Mouse (Mus musculus) C2C12 (cell line): Measurements from ENCODE around the gene Gm45521.

ENCODE experiments used
- CEBPB ChIP-seq: IDR thresholded peaks from one replicate; pipeline ENCODE4 v1.6.1; 2011; ENCODE audit warnings: low read depth, mild to moderate bottlenecking, control low read depth, moderate library complexity
- CTCF ChIP-seq: IDR thresholded peaks from one replicate; pipeline ENCODE4 v1.5.1; 2011; ENCODE audit not compliant: control insufficient read depth, insufficient read depth, insufficient read length
- FOSL1 ChIP-seq: IDR thresholded peaks from one replicate; pipeline ENCODE4 v1.8.0; 2011; ENCODE audit warnings: mild to moderate bottlenecking, low read length; ENCODE audit not compliant: poor library complexity, insufficient read depth, severe bottlenecking
- MAX ChIP-seq: IDR thresholded peaks from one replicate; pipeline ENCODE4 v1.6.1; 2011; ENCODE audit warnings: mild to moderate bottlenecking, control low read depth
- MYOG ChIP-seq: IDR thresholded peaks from one replicate; pipeline ENCODE4 v1.6.1; 2011; ENCODE audit not compliant: control insufficient read depth, insufficient read length; ENCODE audit errors: extremely low read depth
- USF1 ChIP-seq: IDR thresholded peaks from one replicate; pipeline ENCODE4 v1.6.1; 2011; ENCODE audit warnings: low read depth, mild to moderate bottlenecking, control low read depth, moderate library complexity

GRCm38 (mm10) chr14:7932151-7932550 lies 24.9 kb upstream of the Gm45521 start:
- TF ChIP-seq CTCF (no peak), CEBPB (no peak), MAX (no peak), FOSL1 (no peak), USF1 (no peak), MYOG (no peak)
